Mouse (Mus musculus) bone marrow, adult 2 months (tissue): ENCODE results near the gene Mapk13.

Experiments used
- CTCF ChIP-seq: fragments of 200-500 bp; IDR thresholded peaks from 2 replicates; pipeline ENCODE4 v1.5.1; 2011; ENCODE audit warnings: low read length, control low read depth; ENCODE audit not compliant: control insufficient read depth, insufficient read depth
- POLR2A ChIP-seq: fragments of 200-500 bp; IDR thresholded peaks from 2 replicates; pipeline ENCODE4 v1.6.1; 2011; ENCODE audit warnings: low read depth, mild to moderate bottlenecking, control low read depth, low read length, borderline replicate concordance; ENCODE audit not compliant: control insufficient read depth

- no peak for TF ChIP-seq CTCF
- TF ChIP-seq POLR2A = no peak
Observed at GRCm38 (mm10) chr17:28785036-28785435, 15.9 kb downstream of the Mapk13 start.
